Mouse (Mus musculus) MEL (cell line): Measurements from ENCODE around the gene Rasl10a. TPM values are rescaled to one million over a fixed set of nuclear protein-coding genes. Genes with fewer than 3 reads are reported as not detected.

Experiments
- DNase-seq: peaks from one replicate; pipeline ENCODE4 v3.0.0; 2011; ENCODE audit warnings: low read depth, low spot score
- H3K27ac ChIP-seq: 2 replicates; pipeline ENCODE4 v1.5.1; 2012; ENCODE audit warnings: low read depth, mild to moderate bottlenecking, control low read depth, low read length, moderate library complexity; ENCODE audit not compliant: control insufficient read depth
- H3K27me3 ChIP-seq, 2 experiments: fragments of 150-350 bp in 1 of 2; sonication (generic) in 1 of 2; 2 replicates each; pipeline ENCODE4 v1.6.1; 2012; ENCODE audit warnings: low read length in 2 of 2, mild to moderate bottlenecking in 2 of 2, improper control_type of control experiment in 1 of 2, moderate library complexity in 1 of 2; ENCODE audit not compliant: insufficient read depth in 2 of 2, control insufficient read depth in 1 of 2
- H3K36me3 ChIP-seq, 2 experiments: 2 replicates each; pipeline ENCODE4 v1.6.1; 2012 to 2014; ENCODE audit warnings: low read length in 2 of 2, improper control_type of control experiment in 1 of 2, inconsistent platforms in 1 of 2, mild to moderate bottlenecking in 1 of 2; ENCODE audit not compliant: insufficient read depth in 2 of 2, control insufficient read depth in 1 of 2
- H3K4me1 ChIP-seq, 2 experiments: fragments of 150-350 bp in 1 of 2; sonication (generic) in 1 of 2; 2 replicates each; pipeline ENCODE4 v1.6.1; 2012; ENCODE audit warnings: low read length in 2 of 2, improper control_type of control experiment in 1 of 2, mild to moderate bottlenecking in 1 of 2; ENCODE audit not compliant: insufficient read depth in 2 of 2, control insufficient read depth in 1 of 2
- H3K4me3 ChIP-seq, 2 experiments: fragments of 150-350 bp in 1 of 2; sonication (generic) in 1 of 2; 2 replicates each; pipeline ENCODE4 v1.5.1; 2012; ENCODE audit warnings: low read depth in 2 of 2, low read length in 2 of 2, mild to moderate bottlenecking in 2 of 2, moderate library complexity in 2 of 2, control low read depth in 1 of 2, improper control_type of control experiment in 1 of 2; ENCODE audit not compliant: control insufficient read depth in 1 of 2, insufficient read depth in 1 of 2
- H3K79me2 ChIP-seq: 2 replicates; pipeline ENCODE4 v1.6.1; 2012; ENCODE audit warnings: mild to moderate bottlenecking, low read length, moderate library complexity; ENCODE audit not compliant: control insufficient read depth, poor library complexity, insufficient read depth
- H3K9ac ChIP-seq: 2 replicates; pipeline ENCODE4 v1.6.1; 2012; ENCODE audit warnings: low read depth, mild to moderate bottlenecking, control low read depth, low read length, moderate library complexity; ENCODE audit not compliant: control insufficient read depth, poor library complexity, severe bottlenecking
- H3K9me3 ChIP-seq: fragments of 150-350 bp; sonication (generic); replicated peaks from 2 replicates; pipeline ENCODE4 v1.6.1; 2012; ENCODE audit warnings: mild to moderate bottlenecking, low read length, improper control_type of control experiment, moderate library complexity; ENCODE audit not compliant: insufficient read depth
- CHD1 ChIP-seq: IDR thresholded peaks from 2 replicates; pipeline ENCODE4 v1.6.1; 2012; ENCODE audit warnings: low read depth, mild to moderate bottlenecking, inconsistent platforms, low read length, improper control_type of control experiment
- ELF1 ChIP-seq: IDR thresholded peaks from 2 replicates; pipeline ENCODE4 v1.6.1; 2014; ENCODE audit warnings: low read depth, mild to moderate bottlenecking, inconsistent platforms, low read length, improper control_type of control experiment, moderate library complexity
- EP300 ChIP-seq, 2 experiments: IDR thresholded peaks; 2 replicates each; pipeline ENCODE4 v1.6.1; 2011; ENCODE audit warnings: improper control_type of control experiment in 2 of 2, low read length in 2 of 2, low read depth in 1 of 2, mild to moderate bottlenecking in 1 of 2
- HCFC1 ChIP-seq: IDR thresholded peaks from 2 replicates; pipeline ENCODE4 v1.6.1; 2012; ENCODE audit warnings: low read depth, mild to moderate bottlenecking, inconsistent platforms, low read length, improper control_type of control experiment, moderate library complexity
- JUND ChIP-seq: IDR thresholded peaks from 2 replicates; pipeline ENCODE4 v1.6.1; 2011; ENCODE audit warnings: low read depth, mild to moderate bottlenecking, improper control_type of control experiment, low read length
- NELFE ChIP-seq: IDR thresholded peaks from 2 replicates; pipeline ENCODE4 v1.6.1; 2011; ENCODE audit warnings: low read depth, low read length, improper control_type of control experiment
- NRF1 ChIP-seq: IDR thresholded peaks from 2 replicates; pipeline ENCODE4 v1.6.1; 2014; ENCODE audit warnings: low read depth, mild to moderate bottlenecking, inconsistent platforms, low read length, improper control_type of control experiment, moderate library complexity; ENCODE audit not compliant: poor library complexity, insufficient read depth, severe bottlenecking
- POLR2A ChIP-seq, 2 experiments: IDR thresholded peaks; 2 replicates each; pipeline ENCODE4 v1.6.1; 2011 to 2012; ENCODE audit warnings: low read length in 2 of 2, mild to moderate bottlenecking in 2 of 2, control low read depth in 1 of 2, improper control_type of control experiment in 1 of 2, low read depth in 1 of 2, moderate library complexity in 1 of 2; ENCODE audit not compliant: control insufficient read depth in 1 of 2, insufficient read depth in 1 of 2, poor library complexity in 1 of 2
- POLR2AphosphoS2 ChIP-seq: IDR thresholded peaks from 2 replicates; pipeline ENCODE4 v1.6.1; 2011; ENCODE audit warnings: low read length, improper control_type of control experiment
- RCOR1 ChIP-seq: IDR thresholded peaks from 2 replicates; pipeline ENCODE4 v1.6.1; 2012; ENCODE audit warnings: low read depth, mild to moderate bottlenecking, inconsistent platforms, low read length, improper control_type of control experiment
- TAL1 ChIP-seq: IDR thresholded peaks from 2 replicates; pipeline ENCODE4 v1.6.1; 2012; ENCODE audit warnings: mild to moderate bottlenecking, inconsistent platforms, low read length, moderate library complexity, mixed read lengths
- TCF12 ChIP-seq: IDR thresholded peaks from 2 replicates; pipeline ENCODE4 v1.6.1; 2014; ENCODE audit warnings: low read depth, mild to moderate bottlenecking, inconsistent platforms, low read length, improper control_type of control experiment, moderate library complexity
- UBTF ChIP-seq: IDR thresholded peaks from 2 replicates; pipeline ENCODE4 v1.6.1; 2012; ENCODE audit warnings: low read depth, mild to moderate bottlenecking, inconsistent platforms, low read length, improper control_type of control experiment, moderate library complexity, borderline replicate concordance; ENCODE audit not compliant: insufficient read depth
- ZC3H11A ChIP-seq: IDR thresholded peaks from 2 replicates; pipeline ENCODE4 v1.6.1; 2012; ENCODE audit warnings: low read depth, mild to moderate bottlenecking, inconsistent platforms, low read length, improper control_type of control experiment
- ZNF384 ChIP-seq: IDR thresholded peaks from 2 replicates; pipeline ENCODE4 v1.6.1; 2012; ENCODE audit warnings: low read depth, mild to moderate bottlenecking, inconsistent platforms, low read length, improper control_type of control experiment
- polyA plus RNA-seq, 2 experiments: library from polyadenylated mRNA; stranded (reverse) in 1 of 2; unstranded in 1 of 2; fragments of >175 nt in 1 of 2; fragments of >200 nt in 1 of 2; gene quantifications; 2 replicates each; pipeline versions ENCODE4 v1.2.1 to v1.2.4; 2012; ENCODE audit warnings: low replicate concordance in 2 of 2, low read depth in 1 of 2; ENCODE audit not compliant: insufficient read length in 2 of 2, insufficient read depth in 1 of 2, missing spikeins in 1 of 2
- total RNA-seq: library from RNA; depleted of rRNA; stranded (reverse); fragments of 300-350 nt; gene quantifications from 2 replicates; pipeline ENCODE4 v1.2.3, GENCODE M21; 2012

Rasl10a gene
- total and polyA plus RNA-seq, 3 experiments, result 0.23 to 1.3 TPM; not detected in 1

DNA sequence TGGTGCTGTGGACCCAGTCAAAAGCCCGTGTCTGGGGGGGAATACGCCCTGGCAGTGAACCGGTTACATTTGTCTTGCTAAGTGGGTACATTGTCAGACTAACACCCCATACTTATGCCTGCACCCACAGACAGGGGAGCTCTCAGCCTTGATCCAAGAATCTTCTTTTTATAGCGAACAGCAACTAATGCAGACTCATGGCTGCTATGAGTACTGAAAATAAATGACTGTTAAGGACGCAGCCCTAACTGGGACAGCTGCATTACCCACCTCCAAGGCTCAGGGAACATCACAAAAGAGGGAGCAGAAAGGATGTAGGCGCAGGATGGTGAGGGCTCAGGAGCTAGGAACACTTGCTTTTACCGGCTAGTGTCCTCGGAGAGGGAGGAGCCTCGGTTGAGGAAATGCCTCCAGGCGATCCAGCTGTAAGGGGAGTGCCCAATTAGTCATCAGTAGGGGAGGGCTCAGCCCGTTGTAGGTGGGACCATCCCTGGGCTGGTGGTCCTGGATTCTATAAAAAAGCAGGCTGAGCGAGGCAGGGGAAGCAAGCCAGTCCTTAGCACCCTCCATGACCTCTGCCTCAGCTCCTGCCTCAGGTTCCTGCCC is 11.5 kb upstream of the Rasl10a start:
- Histone ChIP-seq H3K79me2 (no peaks in the 10 kb centered on the region), H3K9ac (no peak overlapping the region), H3K9me3 (no peaks in the 10 kb centered on the region), H3K4me3 (no peak overlapping the region), H3K4me1 (peaks cover 0 to 16% of the 10 kb centered on the region in 2 experiments; a peak in 3 of 4 replicates), H3K36me3 (peaks cover 0 to 7% of the 10 kb centered on the region in 2 experiments; a peak in 2 of 4 replicates), H3K27ac (no peak overlapping the region)
- DNase-seq, result peak; percentile 51
- no peak for TF ChIP-seq POLR2A (IDR thresholded peaks at IDR 0.05; ENCODE audit: control insufficient read depth in 1 of 2, insufficient read depth in 1 of 2, low read depth in 1 of 2, low read length in 2 of 2, poor library complexity in 1 of 2)
- TF ChIP-seq UBTF, result no peak
- TF ChIP-seq ZC3H11A, result no peak
- TF ChIP-seq NELFE, result no peak
- TF ChIP-seq CHD1, result no peak
- TF ChIP-seq JUND, result no peak
- no peak for TF ChIP-seq ZNF384
- TF ChIP-seq NRF1, result no peak
- no peak for TF ChIP-seq TAL1
- no peak for TF ChIP-seq ELF1
- TF ChIP-seq, all 39 proteins: peak for 0
- no peaks in the 10 kb centered on the region for H3K27me3 ChIP-seq

- no peak for TF ChIP-seq TCF12
- TF ChIP-seq HCFC1, result no peak
- no peak for TF ChIP-seq EP300 (IDR thresholded peaks at IDR 0.05; ENCODE audit: low read depth in 1 of 2, low read length in 2 of 2)
- no peak for TF ChIP-seq POLR2AphosphoS2
- no peak for TF ChIP-seq RCOR1
- no peak for TF ChIP-seq CHD1
- peaks cover 0 to 10% of the 10 kb centered on the region in 2 experiments; a peak in 3 of 4 replicates for H3K4me1 ChIP-seq
- DNase-seq, result no peak
These were observed 6.3 kb upstream of the Rasl10a start for GRCm38 (mm10) chr11:5051629-5052028.

More at GRCm38 (mm10) chr11:5051629-5052028, 6.3 kb upstream of the Rasl10a start:
- no peaks in the 10 kb centered on the region for H3K9me3 ChIP-seq
- no peaks in the 10 kb centered on the region for H3K27me3 ChIP-seq
- no peak overlapping the region for H3K9ac ChIP-seq
- no peak overlapping the region for H3K4me3 ChIP-seq
- no peak overlapping the region for H3K27ac ChIP-seq
- peaks cover 0 to 7% of the 10 kb centered on the region in 2 experiments; a peak in 2 of 4 replicates for H3K36me3 ChIP-seq
- no peaks in the 10 kb centered on the region for H3K79me2 ChIP-seq
